Mouse (Mus musculus) E14TG2a.4 (cell line): ENCODE measurements around the gene Astn1.

Experiments used
- CTCF ChIP-seq: conservative IDR thresholded peaks from 2 replicates; pipeline ENCODE4 v1.5.1; 2014; ENCODE audit warnings: low read length
- NANOG ChIP-seq: IDR thresholded peaks from 2 replicates; pipeline ENCODE4 v1.6.1; 2014; ENCODE audit warnings: borderline replicate concordance, low read length, mixed read lengths
- POU5F1 ChIP-seq: IDR thresholded peaks from 2 replicates; pipeline ENCODE4 v1.6.1; 2014; ENCODE audit warnings: low read length, borderline replicate concordance

- TF ChIP-seq CTCF = no peak
- TF ChIP-seq NANOG = no peak
- no peak for TF ChIP-seq POU5F1
Observed at GRCm38 (mm10) chr1:158512089-158512488, 150.0 kb downstream of the Astn1 start.
